Mouse (Mus musculus): ENCODE data around the gene Malsu1.

GRCm38 (mm10) chr6:49039470-49040180, 34.0 kb upstream of the Malsu1 start:
- TF ChIP-seq POLR2A (IDR thresholded peaks at IDR 0.05; ENCODE audit: borderline replicate concordance, extremely low read depth, insufficient read depth, insufficient read length, poor library complexity, severe bottlenecking) (no peak), CTCF (IDR thresholded peaks at IDR 0.05; ENCODE audit: borderline replicate concordance, extremely low read depth, insufficient read depth, insufficient read length) (peak; percentile 84)

Measured in brain, embryonic 14.5 days (tissue).